Mouse (Mus musculus) kidney, postnatal 10 days (tissue): ENCODE measurements around the gene Trip13.

Experiments used
- DNase-seq: peaks from one replicate; pipeline ENCODE4 v3.0.0; 2021; ENCODE audit warnings: mixed read lengths

Gene Trip13

DNA sequence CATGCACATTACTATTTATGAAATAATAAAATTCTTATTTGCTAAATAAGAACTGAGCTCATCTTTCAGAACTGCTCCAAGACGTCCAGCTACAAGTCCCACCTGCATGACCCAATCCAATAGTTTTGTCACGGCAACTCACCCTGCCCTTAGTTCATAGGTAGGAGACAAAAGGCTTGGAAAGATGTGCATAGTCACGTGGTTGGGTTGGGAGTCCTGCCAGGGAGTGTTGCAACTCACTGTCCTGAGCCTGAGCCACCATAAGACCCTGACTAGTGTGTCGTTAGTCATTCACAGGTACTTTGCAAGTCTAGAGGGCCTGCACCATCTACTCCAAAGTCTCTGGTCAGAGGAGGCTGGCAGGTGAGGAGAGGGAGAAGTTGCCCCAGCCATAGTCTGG, 51.5 kb downstream of the Trip13 start:
- peak; percentile 28 for DNase-seq

GRCm38 (mm10) chr13:73885656-73886055, 51.9 kb downstream of the Trip13 start:
- peak; percentile 52 for DNase-seq

DNA sequence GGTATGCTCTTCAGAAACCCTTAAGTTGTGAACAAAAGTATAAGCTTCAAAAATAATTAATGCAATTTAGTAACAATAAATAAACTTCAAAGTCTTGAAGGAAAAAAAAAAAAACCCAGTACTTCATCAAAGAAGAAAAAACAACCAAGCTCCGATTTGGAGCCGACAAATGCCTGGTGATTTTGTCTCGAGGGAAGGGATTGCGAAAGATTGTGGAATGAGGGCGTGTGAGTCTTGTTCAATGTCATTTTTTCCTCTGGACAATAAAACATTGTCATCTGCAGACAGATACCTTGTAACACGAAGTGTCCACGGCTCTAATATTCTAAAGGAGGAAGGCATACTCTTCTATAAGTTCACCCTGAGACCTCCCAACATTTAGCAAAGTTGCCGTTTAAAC, 56.2 kb downstream of the Trip13 start:
- DNase-seq = no peak

DNA sequence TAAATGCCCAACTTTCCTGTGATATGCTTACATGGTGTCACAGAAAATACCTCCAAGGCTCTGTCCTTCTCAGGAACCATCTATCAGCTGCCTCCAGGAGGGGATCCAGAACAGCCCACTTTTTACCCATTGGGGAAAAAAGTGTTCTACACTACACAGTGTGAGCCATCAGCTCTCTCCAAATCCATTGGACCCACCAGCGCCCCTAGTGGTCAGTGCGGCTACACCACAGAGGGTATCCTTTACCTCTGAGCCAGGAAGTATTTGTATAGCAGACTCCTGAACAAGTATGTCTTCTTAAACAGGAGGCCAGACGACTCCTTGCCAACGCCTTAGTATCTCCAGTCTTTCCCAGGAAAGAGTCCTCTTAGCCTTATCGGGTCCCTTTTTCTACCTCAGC, 57.8 kb downstream of the Trip13 start:
- DNase-seq = peak; percentile 72

DNA sequence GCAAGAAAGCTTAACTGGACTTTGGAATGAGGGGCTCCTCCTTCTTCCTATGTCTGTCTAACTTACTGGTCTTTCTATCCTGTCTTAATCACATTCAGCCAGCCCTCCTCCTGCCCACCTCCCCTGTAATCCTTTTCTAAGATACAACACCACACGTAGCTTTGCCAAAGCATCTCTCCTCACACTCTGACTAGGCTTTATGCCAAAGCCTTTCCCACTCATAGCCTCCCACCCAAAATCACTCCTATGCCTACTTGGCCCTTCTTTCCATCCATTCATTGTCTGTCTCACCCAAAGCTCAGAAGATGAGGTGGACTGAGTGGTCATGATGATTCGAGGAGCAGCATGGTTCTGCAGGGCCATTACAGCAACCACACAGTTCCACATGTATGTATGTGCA, 65.4 kb downstream of the Trip13 start:
- DNase-seq = no peak
